Mouse (Mus musculus) midbrain, embryonic 11.5 days (tissue): ENCODE results near the gene Btbd19. TPM values are rescaled to one million over a fixed set of nuclear protein-coding genes. Genes with fewer than 3 reads are reported as not detected.

Source experiments
- microRNA-seq: library from miRNA; unstranded; fragments of <30 nt; microRNA quantifications from one replicate; pipeline ENCODE4, GENCODE M21; 2017
- polyA plus RNA-seq: library from polyadenylated mRNA; unstranded; fragments of >200 nt; fragmentation: Nextera tagmentation; extraction: Ambion mirVana; gene quantifications from 2 replicates; pipeline ENCODE4 v1.2.1, GENCODE M21; 2014

Btbd19 gene
- polyA plus RNA-seq, 1 experiment from 2014 or later: 3.8 TPM

Small RNA genes lying within 50 kb of the gene (microRNA-seq; reads per million reads assigned to microRNA genes)
- not detected for gene Gm22398

Other genes with a start within 250 kb of the Btbd19 start
- 8.7 and 10.1 TPM in 2 replicates for gene Zswim5, start 248.3 kb downstream of the Btbd19 start, polyA plus RNA-seq
- gene Urod, start 131.3 kb downstream of the Btbd19 start, polyA plus RNA-seq: 85.2 and 95.6 TPM in 2 replicates
- gene Hectd3, start 130.4 kb downstream of the Btbd19 start, polyA plus RNA-seq: 7.6 and 9.4 TPM in 2 replicates
- 43.0 and 49.4 TPM in 2 replicates for gene Eif2b3, start 106.3 kb downstream of the Btbd19 start, polyA plus RNA-seq
- 3.6 and 5.0 TPM in 2 replicates for gene Ptch2, start 29.6 kb downstream of the Btbd19 start, polyA plus RNA-seq
- not detected in 2 replicates for gene Tctex1d4, start 1.1 kb upstream of the Btbd19 start, polyA plus RNA-seq
- 28.0 and 32.8 TPM in 2 replicates for gene Plk3, start 8.2 kb upstream of the Btbd19 start, polyA plus RNA-seq
- 780 and 794 TPM in 2 replicates for gene Rps8, start 30.5 kb upstream of the Btbd19 start, polyA plus RNA-seq
- 103 and 104 TPM in 2 replicates for gene Kif2c, start 56.9 kb upstream of the Btbd19 start, polyA plus RNA-seq
- 7.5 and 8.4 TPM in 2 replicates for gene Tmem53, start 126.2 kb upstream of the Btbd19 start, polyA plus RNA-seq
- 0.34 and 0.40 TPM in 2 replicates for gene Armh1, start 126.4 kb upstream of the Btbd19 start, polyA plus RNA-seq